Mouse (Mus musculus) megakaryocyte-erythroid progenitor cell, adult 5-6 weeks (primary cell): ENCODE data around the gene Rfwd3. TPM values are rescaled to one million over a fixed set of nuclear protein-coding genes. Genes with fewer than 3 reads are reported as not detected.
"Not testable (repeated sequence)": the region's sequence is repeated elsewhere in the genome, so short reads cannot be mapped to it uniquely, and the experiment has no call there.

Experiments used
- ATAC-seq: replicated peaks from 2 replicates; pipeline ENCODE4 v1.8.0; 2016; ENCODE audit warnings: mild to moderate bottlenecking, inconsistent platforms; ENCODE audit not compliant: severe bottlenecking, poor library complexity, low FRiP score, low TSS enrichment
- total RNA-seq, 2 experiments: library from RNA; stranded (forward) in 1 of 2; stranded (reverse) in 1 of 2; fragments of 200-1000, 215-1000 nt in 1 of 2; fragments of >200 nt in 1 of 2; fragmentation: Nextera tagmentation in 1 of 2; gene quantifications; 2 replicates each; pipeline ENCODE4 v1.2.3; 2014 to 2017

Rfwd3 gene
- total RNA-seq, 2 experiments from 2014 or later, result 63.6 to 75.6 TPM

GRCm38 (mm10) chr8:111298011-111298410, 2.0 kb downstream of the Rfwd3 start:
- ATAC-seq, result no peak

GRCm38 (mm10) chr8:111291733-111292132, 8.3 kb downstream of the Rfwd3 start:
- no peak for ATAC-seq

GRCm38 (mm10) chr8:111290586-111290985, 9.4 kb downstream of the Rfwd3 start:
- no peak for ATAC-seq

GRCm38 (mm10) chr8:111285603-111286002, 14.4 kb downstream of the Rfwd3 start:
- no peak for ATAC-seq

- no peak for ATAC-seq
These were observed 17.9 kb downstream of the Rfwd3 start for GRCm38 (mm10) chr8:111282093-111282492.

GRCm38 (mm10) chr8:111268277-111268676, 31.7 kb downstream of the Rfwd3 start:
- no peak for ATAC-seq

GRCm38 (mm10) chr8:111266161-111266560, 33.9 kb downstream of the Rfwd3 start:
- ATAC-seq, result not testable (repeated sequence)

GRCm38 (mm10) chr8:111264693-111265220, 35.3 kb downstream of the Rfwd3 start:
- no peak for ATAC-seq

GRCm38 (mm10) chr8:111261981-111262381, 38.0 kb downstream of the Rfwd3 start:
- ATAC-seq, result peak; percentile 78

GRCm38 (mm10) chr8:111260251-111260650, 39.8 kb downstream of the Rfwd3 start:
- ATAC-seq, result no peak

GRCm38 (mm10) chr8:111259408-111259741, 40.6 kb downstream of the Rfwd3 start:
- no peak for ATAC-seq

GRCm38 (mm10) chr8:111258631-111259407, 41.2 kb downstream of the Rfwd3 start, which contains the start of gene Glg1:
TSS of gene Glg1 (minus strand) at chr8:111259216.
- peak; percentile 89 for ATAC-seq

GRCm38 (mm10) chr8:111258010-111258630, 41.9 kb downstream of the Rfwd3 start:
- ATAC-seq, result peak; percentile 9; the same call in 1 of the 2 replicates

GRCm38 (mm10) chr8:111252487-111253112, 47.4 kb downstream of the Rfwd3 start:
- peak; percentile 91 for ATAC-seq

GRCm38 (mm10) chr8:111250111-111250510, 49.9 kb downstream of the Rfwd3 start:
- ATAC-seq, result no peak

GRCm38 (mm10) chr8:111248136-111248535, 51.9 kb downstream of the Rfwd3 start:
- no peak for ATAC-seq

- ATAC-seq, result peak; percentile 57; the same call in 1 of the 2 replicates
These were observed 53.2 kb downstream of the Rfwd3 start for GRCm38 (mm10) chr8:111246864-111247263.

- ATAC-seq, result no peak
These were observed 53.7 kb downstream of the Rfwd3 start for GRCm38 (mm10) chr8:111246287-111246830.

- no peak for ATAC-seq
These were observed 62.7 kb downstream of the Rfwd3 start for GRCm38 (mm10) chr8:111237301-111237700.

GRCm38 (mm10) chr8:111233730-111234129, 66.3 kb downstream of the Rfwd3 start:
- no peak for ATAC-seq
